Mouse (Mus musculus): ENCODE data around the gene Doc2a. TPM values are rescaled to one million over a fixed set of nuclear protein-coding genes. Genes with fewer than 3 reads are reported as not detected.
A peak's percentile ranks its signal among the peaks of the same experiment; 100 is the strongest.

The Doc2a gene
- 10 to 100 TPM; 46.9 to 51.7 TPM for total RNA-seq (2021)
- long read RNA-seq, experiment 1, transcript Doc2a-201 (11 exons, 2,538 nt) = major isoform, 35 of 76 reads
- long read RNA-seq, experiment 1, partial matches to known transcripts = 18 of 76 reads
- long read RNA-seq, experiment 1, other reads (novel, unspliced or antisense) = 22 of 76 reads
- long read RNA-seq, experiment 2, transcript Doc2a-201 (11 exons, 2,538 nt) = major isoform, 23 of 53 reads
- long read RNA-seq, experiment 2, partial matches to known transcripts = 13 of 53 reads
- long read RNA-seq, experiment 2, other reads (novel, unspliced or antisense) = 17 of 53 reads

DNA sequence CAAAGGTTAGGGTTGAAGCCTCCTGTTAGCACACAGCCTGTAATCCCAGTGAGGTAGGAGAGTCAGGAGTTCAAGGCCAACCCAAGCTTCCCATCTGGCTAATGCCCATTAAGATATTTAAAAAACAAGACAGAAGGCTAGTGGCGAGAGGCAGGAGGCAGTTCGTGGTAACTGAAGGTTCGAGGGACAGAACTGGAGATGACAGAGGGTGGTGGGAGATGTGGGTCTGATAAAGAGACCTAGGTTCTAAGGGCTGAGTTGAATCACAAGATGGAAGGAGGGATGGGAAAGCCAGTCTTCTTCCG lies at the start of gene Doc2a:
Doc2a (plus strand) TSS at position 301 of the 305 bp plus-strand sequence.
- peak within 1 kb of the TSS; percentile 66 for H3K4me3 ChIP-seq
- peak within 1 kb of the TSS; percentile 77 for H3K27ac ChIP-seq
- DNase-seq (ENCODE audit: extremely low spot score in 1 of 2, low spot score in 2 of 2) = no peak
- intact Hi-C loops (cut with DNase I) = no loop called here
- no peak for TF ChIP-seq CTCF (IDR thresholded peaks at IDR 0.05)

DNA sequence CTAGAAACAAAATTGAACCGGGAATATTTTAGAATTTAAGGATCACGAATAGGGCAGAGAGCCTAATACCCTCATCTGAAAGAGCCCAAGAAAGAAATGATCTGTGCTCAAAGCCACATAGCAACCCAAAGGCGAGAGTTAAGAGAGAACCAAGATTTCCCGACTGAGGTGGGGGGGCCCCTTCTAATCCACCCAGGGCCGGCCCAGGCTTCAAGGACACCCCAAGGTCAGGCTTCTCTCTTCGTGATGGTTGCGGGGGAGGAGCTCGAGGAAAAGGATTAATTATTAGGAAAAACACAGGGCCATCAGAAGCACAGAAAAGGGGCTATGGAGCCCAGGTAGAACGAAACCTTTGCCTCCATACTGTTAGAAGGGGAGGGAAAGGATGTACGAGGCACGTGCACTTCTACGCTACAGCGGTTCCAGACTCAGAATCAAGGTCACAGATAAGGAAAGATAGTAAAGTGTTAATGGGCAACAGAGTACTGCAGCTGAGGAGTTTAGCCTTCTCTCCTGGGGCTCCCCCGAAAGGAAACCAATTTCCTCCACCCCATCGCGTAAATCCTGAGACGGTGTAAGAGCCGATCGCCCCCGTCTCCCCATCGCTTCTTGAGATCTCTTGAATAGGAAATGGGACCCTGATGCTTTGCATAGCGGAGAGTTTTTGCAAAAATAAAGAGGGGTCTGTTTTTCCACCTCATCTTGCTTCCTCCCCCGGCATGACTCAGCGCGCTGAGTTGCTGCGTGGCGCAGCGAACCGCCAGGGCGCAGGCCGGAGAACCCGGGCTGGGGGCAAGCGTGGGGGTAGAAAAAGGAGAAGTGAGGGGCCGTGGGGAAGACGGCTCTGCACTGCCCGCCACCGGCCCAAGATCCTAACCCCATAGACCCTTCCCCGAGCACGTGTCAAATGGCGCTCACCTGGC lies 48.8 kb upstream of the Doc2a start:
- DNase-seq (ENCODE audit: extremely low spot score in 1 of 2, low spot score in 2 of 2) = no peak
- intact Hi-C loops (cut with DNase I) = loop anchor here (1.0 to 10.0 kb wide), 3 partner anchors 96 to 294 kb away; partner anchors contain the start of genes Atxn2l and Maz
- peak overlapping the region; percentile 81 for H3K4me3 ChIP-seq
- peak overlapping the region; percentile 100 for H3K27ac ChIP-seq
- TF ChIP-seq CTCF (IDR thresholded peaks at IDR 0.05) = no peak

DNA sequence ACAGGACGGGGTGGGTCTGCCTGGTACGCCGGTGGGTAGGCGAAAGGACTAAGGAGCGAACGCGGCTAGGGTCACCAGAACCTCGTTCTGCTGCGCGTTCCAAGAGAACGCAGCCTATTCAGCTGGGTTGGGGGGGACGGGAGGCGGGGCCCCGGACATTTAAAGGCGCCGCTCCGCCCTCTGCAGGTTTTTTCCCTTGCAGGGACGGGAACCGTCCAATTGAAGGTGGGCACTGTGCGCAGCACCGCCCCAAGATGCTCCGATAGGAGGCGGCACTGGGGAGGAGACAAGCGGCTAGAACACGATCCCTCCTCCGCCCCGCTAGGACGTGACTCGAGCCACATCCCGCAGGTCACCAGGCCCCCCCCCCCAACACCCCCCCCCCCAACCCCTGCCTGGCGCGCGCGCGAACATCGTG lies 48.2 kb upstream of the Doc2a start:
- TF ChIP-seq CTCF (IDR thresholded peaks at IDR 0.05) = peak; percentile 59
- peak overlapping the region; percentile 81 for H3K4me3 ChIP-seq
- intact Hi-C loops (cut with DNase I) = loop anchor here (1.0 to 10.0 kb wide), 3 partner anchors 97 to 294 kb away; partner anchors contain the start of genes Atxn2l and Maz
- peak; percentile 96 to 98 for DNase-seq (ENCODE audit: extremely low spot score in 1 of 2, low spot score in 2 of 2)
- H3K27ac ChIP-seq = peak overlapping the region; percentile 100

DNA sequence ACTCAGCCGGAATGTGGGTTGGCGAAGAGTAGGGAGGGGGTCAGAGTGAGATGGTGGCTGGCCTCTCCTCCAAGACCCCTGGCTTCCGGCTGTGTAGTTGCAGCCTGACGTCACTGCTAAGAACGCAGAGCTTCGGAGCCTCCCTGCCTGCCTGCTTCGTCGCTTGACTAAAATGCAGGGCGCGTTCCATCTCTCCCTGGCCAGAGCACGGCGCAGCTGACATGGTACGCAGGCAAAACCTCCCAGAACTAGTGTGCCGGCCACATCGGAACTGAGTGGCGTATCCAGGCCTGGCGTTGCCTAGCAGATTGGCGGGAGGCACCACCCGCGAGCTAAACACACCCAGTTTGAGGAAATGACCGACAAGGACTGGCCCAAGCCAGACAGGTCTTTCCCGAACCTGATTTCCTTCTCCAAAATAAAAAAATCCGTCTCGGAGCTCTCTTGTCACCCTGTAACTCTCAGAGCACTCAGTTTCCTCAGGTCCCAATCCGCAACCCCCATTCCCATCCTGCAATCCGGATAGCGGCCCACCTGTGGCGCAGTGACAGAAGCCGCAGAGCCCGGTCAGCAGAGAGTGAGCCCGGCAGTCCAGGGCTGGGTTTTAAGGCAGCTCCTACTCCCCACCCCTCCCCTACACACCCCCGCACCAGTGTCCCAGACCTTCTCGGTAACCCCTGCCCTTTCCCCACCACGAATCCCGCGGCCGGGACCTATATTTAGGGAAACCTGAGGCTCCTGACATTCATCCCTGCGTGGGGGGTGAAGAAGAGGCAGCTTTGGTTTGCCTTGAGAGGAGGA lies 47.5 kb upstream of the Doc2a start:
- H3K27ac ChIP-seq = peak overlapping the region; percentile 100
- intact Hi-C loops (cut with DNase I) = loop anchor here (1.0 to 10.0 kb wide), 3 partner anchors 97 to 295 kb away; partner anchors contain the start of genes Atxn2l and Maz
- DNase-seq (ENCODE audit: extremely low spot score in 1 of 2, low spot score in 2 of 2) = peak in 1 of 2 experiments; percentile 54
- peak; percentile 48 for TF ChIP-seq CTCF (IDR thresholded peaks at IDR 0.05)
- H3K4me3 ChIP-seq = peak overlapping the region; percentile 73

DNA sequence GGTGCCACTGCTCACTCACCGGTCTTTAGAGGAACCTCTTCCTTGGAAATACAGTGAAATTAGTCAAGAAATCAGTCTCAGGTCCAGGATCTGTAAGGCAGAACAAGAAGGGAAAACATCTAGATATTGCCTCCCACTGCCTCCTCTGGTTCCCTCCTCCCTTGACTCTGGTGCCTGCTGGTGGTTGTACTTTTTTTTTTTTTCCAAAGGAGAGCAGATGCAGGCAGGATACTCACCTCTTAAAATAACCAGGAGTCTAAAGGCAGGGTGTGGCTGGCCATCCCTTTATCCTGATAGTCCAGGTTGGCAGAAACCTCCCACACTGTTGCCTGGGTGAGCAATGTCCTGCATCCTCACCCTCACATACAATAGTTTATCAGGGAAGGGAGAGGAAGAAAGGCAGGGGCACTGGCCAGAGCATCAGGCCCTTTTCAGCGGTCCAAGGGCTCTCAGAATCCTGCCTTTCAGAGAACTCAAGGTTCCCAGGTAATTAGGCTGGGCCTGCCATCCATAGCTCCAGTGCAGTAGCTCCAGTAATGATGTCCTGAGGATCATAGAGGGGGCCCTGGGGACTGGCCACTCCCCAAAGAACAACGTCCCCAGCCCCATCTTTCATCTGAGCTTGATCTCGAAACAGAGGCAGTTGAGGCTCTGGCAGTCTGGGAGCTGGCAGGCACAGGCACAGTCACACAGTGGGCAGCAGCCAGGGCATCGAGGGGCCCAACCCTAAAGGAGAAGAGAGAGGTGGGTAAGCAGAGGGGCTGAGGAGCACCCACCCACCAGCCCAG lies 46.8 kb upstream of the Doc2a start:
- TF ChIP-seq CTCF (IDR thresholded peaks at IDR 0.05) = no peak
- intact Hi-C loops (cut with DNase I) = no loop called here

DNA sequence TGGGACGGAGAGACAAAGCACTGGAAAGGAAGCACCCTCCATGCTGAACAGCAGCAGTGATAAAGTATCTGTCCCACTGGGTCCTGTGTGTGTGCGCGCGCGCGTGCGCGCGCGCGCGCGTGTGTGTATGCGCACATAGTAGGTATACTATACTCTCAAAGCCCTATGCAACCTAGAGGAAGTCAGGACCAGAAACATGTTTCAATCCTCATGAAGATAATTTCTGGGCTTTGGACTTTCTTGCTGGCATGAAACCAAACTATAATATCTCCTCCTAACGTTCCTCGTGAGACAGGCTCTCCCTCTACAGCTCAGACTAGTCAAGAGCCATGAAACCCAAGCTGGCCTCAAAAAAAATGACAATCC lies 46.2 kb upstream of the Doc2a start:
- no peak for DNase-seq (ENCODE audit: extremely low spot score in 1 of 2, low spot score in 2 of 2)
- peak overlapping the region; percentile 100 for H3K27ac ChIP-seq
- intact Hi-C loops (cut with DNase I) = no loop called here
- TF ChIP-seq CTCF (IDR thresholded peaks at IDR 0.05) = no peak
- H3K4me3 ChIP-seq = no peak overlapping the region

More for the DNA sequence above, 46.8 kb upstream of the Doc2a start:
- Histone ChIP-seq H3K27ac (peak overlapping the region; percentile 100), H3K4me3 (peak overlapping the region; percentile 73)
- DNase-seq (ENCODE audit: extremely low spot score in 1 of 2, low spot score in 2 of 2) = no peak

DNA sequence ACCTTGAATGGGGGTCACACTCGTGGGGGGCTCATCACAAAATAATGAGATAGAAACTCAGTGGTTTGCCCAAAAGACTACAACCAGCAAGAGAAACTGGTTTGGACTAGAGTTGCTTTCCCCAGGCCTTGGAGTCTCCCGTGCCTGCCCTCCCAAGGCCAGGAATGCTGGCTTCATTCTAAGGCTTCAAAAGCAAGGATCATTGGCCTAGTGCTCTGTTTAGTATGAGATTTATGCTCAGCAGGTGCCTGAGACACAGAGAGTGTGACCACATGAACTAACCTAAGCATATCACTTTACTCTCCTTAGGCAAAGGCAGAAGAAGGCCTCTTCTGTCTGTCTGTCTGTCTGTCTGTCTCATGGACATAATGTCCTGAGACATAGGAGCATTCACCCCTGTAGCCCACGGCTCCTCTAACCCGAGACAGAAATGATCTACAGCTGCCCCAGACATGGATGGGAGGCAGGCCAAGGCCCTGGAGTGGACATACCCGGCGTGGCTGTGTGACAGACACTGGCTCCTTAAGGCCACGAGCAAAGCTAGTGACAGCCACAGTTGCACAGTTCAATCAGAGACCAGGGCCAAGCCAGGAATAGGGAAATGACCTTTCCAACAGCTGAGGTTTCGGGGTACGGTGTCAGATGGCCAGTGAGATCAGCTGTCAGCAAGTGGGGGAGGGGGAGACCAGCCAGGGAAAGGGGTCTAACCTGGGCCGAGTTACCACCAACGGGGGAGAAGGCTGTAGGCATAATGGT lies 44.9 kb upstream of the Doc2a start:
- no peak for TF ChIP-seq CTCF (IDR thresholded peaks at IDR 0.05)
- Histone ChIP-seq H3K4me3 (no peak overlapping the region), H3K27ac (no peak overlapping the region)
- intact Hi-C loops (cut with DNase I) = no loop called here
- DNase-seq (ENCODE audit: extremely low spot score in 1 of 2, low spot score in 2 of 2) = no peak

DNA sequence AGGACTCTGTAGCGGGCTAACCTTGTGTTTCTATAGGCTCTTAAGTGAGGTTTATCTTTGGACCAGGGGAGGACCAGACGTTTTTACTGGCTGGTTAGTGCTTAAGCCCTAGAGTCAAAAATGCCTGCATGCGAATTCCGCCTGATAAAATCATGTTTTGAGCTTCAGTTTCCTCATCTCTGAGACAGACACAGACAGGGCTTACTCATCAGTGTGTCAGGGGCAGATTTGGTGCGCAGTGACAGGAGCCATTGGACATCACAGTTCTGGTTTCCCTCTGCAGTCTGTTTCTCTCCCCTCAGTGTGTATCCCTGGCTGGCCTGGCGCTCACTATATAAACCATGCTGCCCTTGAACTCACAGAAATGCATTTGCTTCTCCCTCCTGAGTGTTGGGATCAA lies 44.0 kb upstream of the Doc2a start:
- no peak for TF ChIP-seq CTCF (IDR thresholded peaks at IDR 0.05)
- Histone ChIP-seq H3K4me3 (no peak overlapping the region), H3K27ac (no peak overlapping the region)
- intact Hi-C loops (cut with DNase I) = no loop called here
- no peak for DNase-seq (ENCODE audit: extremely low spot score in 1 of 2, low spot score in 2 of 2)

DNA sequence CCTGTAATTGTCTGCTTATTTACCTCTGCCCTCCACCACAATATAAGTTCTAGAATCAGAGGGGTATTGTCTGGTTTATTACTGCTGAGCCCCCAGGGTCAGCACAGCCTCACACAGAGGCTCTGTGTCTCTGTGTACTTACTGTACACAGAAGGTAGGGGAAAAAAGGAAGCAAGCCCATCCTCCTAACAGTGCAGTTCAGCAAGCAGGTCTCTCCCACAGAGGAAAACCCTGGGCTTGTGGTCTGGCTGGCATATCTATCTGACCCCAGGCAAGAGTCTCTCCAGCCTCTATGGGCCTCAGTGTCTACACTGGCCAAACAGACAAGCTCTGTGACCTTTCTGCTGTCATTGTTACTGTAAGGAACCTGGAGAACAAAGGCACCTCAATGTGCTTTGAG lies 43.5 kb upstream of the Doc2a start:
- Histone ChIP-seq H3K4me3 (no peak overlapping the region), H3K27ac (no peak overlapping the region)
- DNase-seq (ENCODE audit: extremely low spot score in 1 of 2, low spot score in 2 of 2) = no peak
- intact Hi-C loops (cut with DNase I) = no loop called here
- no peak for TF ChIP-seq CTCF (IDR thresholded peaks at IDR 0.05)

DNA sequence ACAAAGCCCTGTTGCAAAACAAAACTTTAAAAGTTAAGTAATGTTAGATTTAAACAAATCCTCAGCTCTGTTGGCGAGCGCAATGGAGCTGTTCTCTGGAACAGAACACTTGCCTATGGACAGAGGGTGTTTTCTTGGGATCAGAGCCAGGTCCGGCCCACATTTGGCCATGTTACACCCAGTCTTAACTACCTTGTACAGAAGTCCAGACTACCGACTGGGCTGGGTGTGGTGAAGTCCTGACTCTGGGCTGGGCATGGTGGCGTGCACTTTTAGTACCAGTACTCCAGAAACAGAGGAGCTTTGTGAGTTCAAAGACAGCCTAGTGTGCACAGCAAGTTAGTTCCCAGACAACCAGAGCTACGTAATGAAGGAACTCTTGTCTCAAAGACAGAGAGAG lies 40.3 kb upstream of the Doc2a start:
- no peak for TF ChIP-seq CTCF (IDR thresholded peaks at IDR 0.05)
- intact Hi-C loops (cut with DNase I) = no loop called here
- no peak for DNase-seq (ENCODE audit: extremely low spot score in 1 of 2, low spot score in 2 of 2)
- no peak overlapping the region for H3K4me3 ChIP-seq
- no peak overlapping the region for H3K27ac ChIP-seq
